Mouse (Mus musculus): ENCODE measurements around the gene Epb41l3. TPM values are rescaled to one million over a fixed set of nuclear protein-coding genes. Genes with fewer than 3 reads are reported as not detected.

Epb41l3 gene
- polyA plus RNA-seq, 1 experiment from 2014 or later, result 125 TPM

GRCm38 (mm10) chr17:69076238-69076625, 749 bp downstream of the Epb41l3 start:
- ATAC-seq (ENCODE audit: insufficient number of reproducible peaks, low FRiP score, low TSS enrichment, low read depth), result peak; percentile 64; the same call in 1 of the 2 replicates
- H3K27me3 ChIP-seq, result peaks cover 49% of the 10 kb centered on the region
- 0 out of 2 replicates have a peak overlapping the region, but pooled peaks have one; percentile 23 for H3K9ac ChIP-seq
- no peaks in the 10 kb centered on the region for H3K36me3 ChIP-seq
- WGBS, result under 1% methylated on average over 28 of the region's 28 CpGs
- no peak overlapping the region for H3K27ac ChIP-seq (replicated peaks)
- no peaks in the 10 kb centered on the region for H3K9me3 ChIP-seq (replicated peaks)
- peak overlapping the region; percentile 53 for H3K4me3 ChIP-seq (replicated peaks)
- peak overlapping the region; percentile 99 for H3K4me2 ChIP-seq (replicated peaks)
- H3K4me1 ChIP-seq, result peaks cover 19% of the 10 kb centered on the region; the same call in 1 of the 2 replicates

- peak overlapping the region; percentile 99 for H3K4me2 ChIP-seq (replicated peaks)
- H3K4me1 ChIP-seq, result peaks cover 19% of the 10 kb centered on the region; the same call in 1 of the 2 replicates
- H3K9ac ChIP-seq, result no peak overlapping the region
- no peaks in the 10 kb centered on the region for H3K36me3 ChIP-seq
- 3% methylated on average over 25 of the region's 25 CpGs for WGBS
- no peaks in the 10 kb centered on the region for H3K9me3 ChIP-seq (replicated peaks)
- no peak for ATAC-seq (ENCODE audit: insufficient number of reproducible peaks, low FRiP score, low TSS enrichment, low read depth)
- peak overlapping the region; percentile 53 for H3K4me3 ChIP-seq (replicated peaks)
- peaks cover 49% of the 10 kb centered on the region for H3K27me3 ChIP-seq
- H3K27ac ChIP-seq (replicated peaks), result no peak overlapping the region
These were observed 1.5 kb downstream of the Epb41l3 start for GRCm38 (mm10) chr17:69076747-69077543.

- Histone ChIP-seq H3K9ac (no peak overlapping the region), H3K27ac (replicated peaks) (no peak overlapping the region)
- 11% methylated on average over 11 of the region's 11 CpGs for WGBS
These were observed 2.0 kb downstream of the Epb41l3 start for GRCm38 (mm10) chr17:69077544-69077920.

GRCm38 (mm10) chr17:69082316-69082715, 6.8 kb downstream of the Epb41l3 start:
- Histone ChIP-seq H3K36me3 (no peaks in the 10 kb centered on the region), H3K4me1 (0 out of 2 replicates have a peak, but pooled peaks cover 1% of the 10 kb centered on the region), H3K4me3 (replicated peaks) (no peak overlapping the region), H3K9ac (no peak overlapping the region), H3K4me2 (replicated peaks) (no peak overlapping the region), H3K27me3 (peaks cover 16% of the 10 kb centered on the region), H3K27ac (replicated peaks) (no peak overlapping the region), H3K9me3 (replicated peaks) (no peaks in the 10 kb centered on the region)
- WGBS, result 76% methylated on average over 7 of the region's 7 CpGs
- no peak for ATAC-seq (ENCODE audit: insufficient number of reproducible peaks, low FRiP score, low TSS enrichment, low read depth)

More at GRCm38 (mm10) chr17:69077544-69077920, 2.0 kb downstream of the Epb41l3 start:
- H3K4me1 ChIP-seq, result peaks cover 19% of the 10 kb centered on the region; the same call in 1 of the 2 replicates
- no peak for ATAC-seq (ENCODE audit: insufficient number of reproducible peaks, low FRiP score, low TSS enrichment, low read depth)
- H3K36me3 ChIP-seq, result no peaks in the 10 kb centered on the region
- H3K27me3 ChIP-seq, result peaks cover 49% of the 10 kb centered on the region
- H3K4me2 ChIP-seq (replicated peaks), result peak overlapping the region; percentile 99; the same call in 1 of the 2 replicates
- no peaks in the 10 kb centered on the region for H3K9me3 ChIP-seq (replicated peaks)
- H3K4me3 ChIP-seq (replicated peaks), result peak overlapping the region; percentile 53; the same call in 1 of the 2 replicates

GRCm38 (mm10) chr17:69091618-69092017, 16.1 kb downstream of the Epb41l3 start:
- H3K4me1 ChIP-seq, result no peaks in the 10 kb centered on the region
- no peak for ATAC-seq (ENCODE audit: insufficient number of reproducible peaks, low FRiP score, low TSS enrichment, low read depth)
- no peaks in the 10 kb centered on the region for H3K9me3 ChIP-seq (replicated peaks)
- 85% methylated on average over 3 of the region's 3 CpGs for WGBS
- no peak overlapping the region for H3K4me3 ChIP-seq (replicated peaks)
- H3K27me3 ChIP-seq, result no peaks in the 10 kb centered on the region
- no peak overlapping the region for H3K9ac ChIP-seq
- H3K36me3 ChIP-seq, result no peaks in the 10 kb centered on the region
- H3K27ac ChIP-seq (replicated peaks), result no peak overlapping the region
- no peak overlapping the region for H3K4me2 ChIP-seq (replicated peaks)

GRCm38 (mm10) chr17:69097068-69097467, 21.6 kb downstream of the Epb41l3 start:
- Histone ChIP-seq H3K4me2 (replicated peaks) (no peak overlapping the region), H3K36me3 (no peaks in the 10 kb centered on the region), H3K9me3 (replicated peaks) (no peaks in the 10 kb centered on the region), H3K4me1 (no peaks in the 10 kb centered on the region), H3K9ac (no peak overlapping the region), H3K27me3 (no peaks in the 10 kb centered on the region), H3K27ac (replicated peaks) (no peak overlapping the region), H3K4me3 (replicated peaks) (no peak overlapping the region)
- 80% methylated on average over 4 of the region's 4 CpGs for WGBS
- ATAC-seq (ENCODE audit: insufficient number of reproducible peaks, low FRiP score, low TSS enrichment, low read depth), result no peak

- Histone ChIP-seq H3K4me2 (replicated peaks) (no peak overlapping the region), H3K4me3 (replicated peaks) (no peak overlapping the region), H3K4me1 (no peaks in the 10 kb centered on the region), H3K9ac (no peak overlapping the region), H3K9me3 (replicated peaks) (no peaks in the 10 kb centered on the region), H3K36me3 (no peaks in the 10 kb centered on the region), H3K27ac (replicated peaks) (no peak overlapping the region), H3K27me3 (no peaks in the 10 kb centered on the region)
- ATAC-seq (ENCODE audit: insufficient number of reproducible peaks, low FRiP score, low TSS enrichment, low read depth), result no peak
- 54% methylated on average over 7 of the region's 7 CpGs for WGBS
These were observed 22.5 kb downstream of the Epb41l3 start for GRCm38 (mm10) chr17:69097955-69098354.

- WGBS, result 86% methylated on average over 8 of the region's 8 CpGs
- Histone ChIP-seq H3K27ac (replicated peaks) (no peak overlapping the region), H3K27me3 (no peaks in the 10 kb centered on the region), H3K4me3 (replicated peaks) (no peak overlapping the region), H3K9ac (no peak overlapping the region), H3K9me3 (replicated peaks) (no peaks in the 10 kb centered on the region), H3K4me2 (replicated peaks) (no peak overlapping the region), H3K4me1 (no peaks in the 10 kb centered on the region), H3K36me3 (no peaks in the 10 kb centered on the region)
- ATAC-seq (ENCODE audit: insufficient number of reproducible peaks, low FRiP score, low TSS enrichment, low read depth), result no peak
These were observed 27.8 kb downstream of the Epb41l3 start for GRCm38 (mm10) chr17:69103326-69103725.

GRCm38 (mm10) chr17:69105035-69105798, 29.7 kb downstream of the Epb41l3 start:
- 50% methylated on average over 14 of the region's 14 CpGs for WGBS
- Histone ChIP-seq H3K4me3 (replicated peaks) (no peak overlapping the region), H3K4me1 (no peaks in the 10 kb centered on the region), H3K9ac (no peak overlapping the region), H3K36me3 (no peaks in the 10 kb centered on the region), H3K4me2 (replicated peaks) (no peak overlapping the region), H3K9me3 (replicated peaks) (no peaks in the 10 kb centered on the region), H3K27ac (replicated peaks) (no peak overlapping the region), H3K27me3 (no peaks in the 10 kb centered on the region)
- no peak for ATAC-seq (ENCODE audit: insufficient number of reproducible peaks, low FRiP score, low TSS enrichment, low read depth)

- ATAC-seq (ENCODE audit: insufficient number of reproducible peaks, low FRiP score, low TSS enrichment, low read depth), result no peak
- H3K36me3 ChIP-seq, result no peaks in the 10 kb centered on the region
- H3K9me3 ChIP-seq (replicated peaks), result no peaks in the 10 kb centered on the region
- H3K27me3 ChIP-seq, result no peaks in the 10 kb centered on the region
- no peak overlapping the region for H3K27ac ChIP-seq (replicated peaks)
- H3K4me3 ChIP-seq (replicated peaks), result no peak overlapping the region
- H3K4me1 ChIP-seq, result no peaks in the 10 kb centered on the region
- H3K4me2 ChIP-seq (replicated peaks), result no peak overlapping the region
- 40% methylated on average over 5 of the region's 5 CpGs for WGBS
- no peak overlapping the region for H3K9ac ChIP-seq
These were observed 30.4 kb downstream of the Epb41l3 start for GRCm38 (mm10) chr17:69105799-69106401.

- Histone ChIP-seq H3K4me2 (replicated peaks) (no peak overlapping the region), H3K4me1 (no peaks in the 10 kb centered on the region), H3K9me3 (replicated peaks) (no peaks in the 10 kb centered on the region), H3K36me3 (no peaks in the 10 kb centered on the region), H3K9ac (no peak overlapping the region), H3K27ac (replicated peaks) (no peak overlapping the region), H3K4me3 (replicated peaks) (no peak overlapping the region), H3K27me3 (no peaks in the 10 kb centered on the region)
- no peak for ATAC-seq (ENCODE audit: insufficient number of reproducible peaks, low FRiP score, low TSS enrichment, low read depth)
- WGBS, result 60% methylated on average over 6 of the region's 6 CpGs
These were observed 33.7 kb downstream of the Epb41l3 start for GRCm38 (mm10) chr17:69109216-69109615.
